Mouse (Mus musculus) frontal cortex, postnatal 10 days (tissue): ENCODE data around the gene Timm13.

Source experiments
- DNase-seq, 2 experiments: peaks; one replicate each; pipeline ENCODE4 v3.0.0; 2022; ENCODE audit warnings: low spot score in 2 of 2, mixed read lengths in 1 of 2

Timm13 gene

GRCm38 (mm10) chr10:80862305-80862704 is 38.5 kb downstream of the Timm13 start:
- no peak for DNase-seq

- DNase-seq, result no peak
Observed at GRCm38 (mm10) chr10:80858350-80858935, 42.3 kb downstream of the Timm13 start.

GRCm38 (mm10) chr10:80857848-80858247 is 42.9 kb downstream of the Timm13 start:
- DNase-seq, result no peak

- DNase-seq, result no peak
Observed at GRCm38 (mm10) chr10:80857386-80857785, 43.4 kb downstream of the Timm13 start.

DNA sequence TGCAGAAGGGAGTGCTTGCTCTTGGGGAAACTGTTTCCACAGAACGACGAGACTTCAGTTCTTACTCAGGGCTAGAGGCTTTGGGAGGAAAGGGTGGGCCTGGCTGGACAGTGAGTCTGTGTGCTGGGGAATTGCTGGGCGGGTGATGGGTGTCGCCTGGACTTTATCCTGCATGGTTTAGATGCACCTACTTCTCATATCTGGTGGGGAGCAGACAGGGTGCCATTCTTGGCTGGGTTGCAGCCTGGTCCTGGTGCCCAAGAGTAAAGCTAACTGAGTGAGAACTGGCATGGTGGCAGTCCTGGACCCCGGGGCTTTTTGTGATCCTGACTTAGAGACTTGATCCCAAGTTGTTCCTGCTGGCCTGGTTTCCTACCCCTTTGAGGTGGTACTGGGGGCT is 43.9 kb downstream of the Timm13 start:
- no peak for DNase-seq

DNA sequence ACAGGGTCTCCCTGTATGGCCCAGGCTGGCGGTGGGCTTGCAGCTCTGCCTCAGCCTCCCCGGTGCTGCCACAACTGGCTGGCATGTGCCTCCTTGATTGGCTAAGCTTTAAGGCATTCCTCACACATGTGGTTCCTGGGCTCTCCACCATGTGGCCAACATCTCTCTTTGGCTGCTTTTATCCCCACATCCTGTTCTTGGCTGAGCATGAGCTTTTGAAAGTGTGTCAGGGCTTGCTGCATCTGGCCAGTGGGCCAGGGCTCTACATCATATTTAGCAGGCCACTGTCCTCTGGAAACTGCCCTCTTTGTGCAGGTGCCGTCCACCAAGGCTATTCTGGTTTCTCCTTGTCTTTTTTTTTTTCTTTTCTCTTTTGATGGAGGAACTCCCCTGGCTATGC is 44.5 kb downstream of the Timm13 start:
- DNase-seq, result peak in 1 of 2 experiments; percentile 59

- no peak for DNase-seq
Observed at GRCm38 (mm10) chr10:80855749-80856073, 45.1 kb downstream of the Timm13 start.

DNA sequence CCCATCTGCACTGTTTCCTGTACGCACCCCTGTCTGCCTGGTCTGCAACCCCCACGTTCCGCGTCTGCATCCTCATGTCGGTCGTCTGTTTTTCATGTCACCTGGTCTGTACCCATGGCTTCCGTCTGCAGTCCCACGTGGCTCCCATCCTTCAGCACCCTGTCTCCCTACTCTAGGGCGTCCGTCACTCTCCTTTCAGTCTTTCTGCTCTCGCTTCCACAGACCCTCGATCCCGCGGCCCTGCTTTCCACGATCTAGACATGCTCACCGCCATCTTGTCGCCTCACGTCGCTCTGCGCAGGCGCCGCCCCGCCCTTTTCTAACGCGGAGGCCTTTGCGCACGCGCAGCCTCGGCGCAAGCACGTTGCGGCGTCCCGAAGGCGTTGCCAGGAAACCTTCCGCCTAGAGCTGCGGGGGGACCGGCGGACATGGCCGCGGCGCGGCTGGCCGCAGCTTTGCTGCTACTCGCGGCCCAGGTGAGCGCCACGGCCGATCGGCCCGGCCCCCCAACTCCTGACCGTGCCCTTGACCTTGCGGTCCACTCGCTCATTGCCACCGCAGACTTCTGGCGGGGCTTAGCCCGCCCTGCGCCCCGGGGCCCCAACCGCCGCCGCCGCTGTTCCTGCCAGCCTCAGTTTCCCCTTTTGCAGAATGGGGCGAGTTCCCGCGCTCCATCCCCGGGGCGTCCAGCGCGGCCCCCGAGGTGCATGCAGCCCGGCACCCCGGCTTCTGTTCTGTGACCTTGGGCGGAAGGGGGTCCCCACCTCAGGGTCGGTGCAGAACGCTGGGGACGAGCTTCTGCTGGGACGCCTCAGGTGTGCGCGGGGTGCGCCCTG is 45.6 kb downstream of the Timm13 start, which contains the start of the genes Lsm7 and Sppl2b:
Lsm7 (minus strand) TSS at position 297 of the 836 bp plus-strand sequence.
Sppl2b (plus strand) TSS at position 363 of the 836 bp plus-strand sequence.
- peak; percentile 92 to 95 for DNase-seq
